Mouse (Mus musculus) heart, embryonic 13.5 days (tissue): Measurements from ENCODE around the gene Npff. TPM values are rescaled to one million over a fixed set of nuclear protein-coding genes. Genes with fewer than 3 reads are reported as not detected.

Experiments
- ATAC-seq: fragments of 200-750 bp; cut with Nextera tagmentation; 2 replicates; pipeline ENCODE4 v1.8.0; 2017; ENCODE audit warnings: moderate TSS enrichment; ENCODE audit not compliant: insufficient number of reproducible peaks, low FRiP score, low TSS enrichment; ENCODE audit errors: extremely low read depth
- H3K27ac ChIP-seq: fragments of 300-500 bp; sonication (generic); replicated peaks from 2 replicates; pipeline ENCODE4 v1.5.1; 2015; ENCODE audit warnings: moderate library complexity, mild to moderate bottlenecking, inconsistent platforms
- H3K27me3 ChIP-seq: fragments of 300-500 bp; sonication (generic); replicated peaks from 2 replicates; pipeline ENCODE4 v1.6.1; 2015; ENCODE audit warnings: mild to moderate bottlenecking, inconsistent platforms
- H3K36me3 ChIP-seq: fragments of 300-500 bp; sonication (generic); 2 replicates; pipeline ENCODE4 v1.6.1; 2015; ENCODE audit warnings: mild to moderate bottlenecking, inconsistent platforms
- H3K4me1 ChIP-seq: fragments of 300-500 bp; sonication (generic); 2 replicates; pipeline ENCODE4 v1.6.1; 2015; ENCODE audit warnings: inconsistent platforms
- H3K4me2 ChIP-seq: fragments of 300-500 bp; sonication (generic); 2 replicates; pipeline ENCODE4 v1.6.1; 2015; ENCODE audit warnings: inconsistent platforms, mild to moderate bottlenecking, moderate library complexity
- H3K4me3 ChIP-seq: fragments of 300-500 bp; sonication (generic); 2 replicates; pipeline ENCODE4 v1.5.1; 2015; ENCODE audit warnings: moderate library complexity, mild to moderate bottlenecking, inconsistent platforms
- H3K9ac ChIP-seq: fragments of 300-500 bp; sonication (generic); 2 replicates; pipeline ENCODE4 v1.6.1; 2015; ENCODE audit warnings: inconsistent platforms, mild to moderate bottlenecking, moderate library complexity
- H3K9me3 ChIP-seq: fragments of 300-500 bp; sonication (generic); 2 replicates; pipeline ENCODE4 v1.6.1; 2016; ENCODE audit warnings: inconsistent platforms
- WGBS: fragments of 180-500 bp; shearing (Covaris S2); methylation state at CpG from one replicate; pipeline ENCODE4 v1.1.7; 2015; ENCODE audit warnings: mixed read lengths; 5-methylcytosine and 5-hydroxymethylcytosine counted together
- polyA plus RNA-seq: library from polyadenylated mRNA; unstranded; fragments of >200 nt; fragmentation: Nextera tagmentation; extraction: Ambion mirVana; gene quantifications from 2 replicates; pipeline ENCODE4 v1.2.1, GENCODE M21; 2015

Gene Npff
- polyA plus RNA-seq, 1 experiment from 2014 or later = 1.0 TPM

GRCm38 (mm10) chr15:102512010-102512409 is 12.7 kb downstream of the Npff start:
- Histone ChIP-seq H3K4me1 (peaks cover 48% of the 10 kb centered on the region), H3K4me2 (0 out of 2 replicates have a peak overlapping the region, but pooled peaks have one; percentile 79), H3K27me3 (no peaks in the 10 kb centered on the region), H3K36me3 (peaks cover 6% of the 10 kb centered on the region; the same call in 1 of the 2 replicates), H3K4me3 (no peak overlapping the region), H3K27ac (no peak overlapping the region), H3K9ac (peak overlapping the region; percentile 82), H3K9me3 (no peaks in the 10 kb centered on the region)
- ATAC-seq = no peak
- 41% methylated on average over 5 of the region's 5 CpGs for WGBS

GRCm38 (mm10) chr15:102511285-102511833 is 13.4 kb downstream of the Npff start:
- Histone ChIP-seq H3K27ac (peak overlapping the region; percentile 79), H3K4me2 (peak overlapping the region; percentile 79), H3K4me3 (peak overlapping the region; percentile 62), H3K9ac (peak overlapping the region; percentile 82), H3K9me3 (no peaks in the 10 kb centered on the region), H3K4me1 (peaks cover 47% of the 10 kb centered on the region), H3K27me3 (no peaks in the 10 kb centered on the region), H3K36me3 (peaks cover 6% of the 10 kb centered on the region; the same call in 1 of the 2 replicates)
- ATAC-seq = no peak
- WGBS = 17% methylated on average over 6 of the region's 6 CpGs

GRCm38 (mm10) chr15:102510590-102511284 is 14.0 kb downstream of the Npff start:
- peak overlapping the region; percentile 62 for H3K4me3 ChIP-seq

GRCm38 (mm10) chr15:102510110-102510509 is 14.6 kb downstream of the Npff start:
- no peaks in the 10 kb centered on the region for H3K9me3 ChIP-seq
- WGBS = 5% methylated on average over 9 of the region's 9 CpGs
- peaks cover 47% of the 10 kb centered on the region for H3K4me1 ChIP-seq
- peak overlapping the region; percentile 82 for H3K9ac ChIP-seq
- no peak for ATAC-seq
- peaks cover 9% of the 10 kb centered on the region for H3K36me3 ChIP-seq
- H3K4me3 ChIP-seq = peak overlapping the region; percentile 62
- no peaks in the 10 kb centered on the region for H3K27me3 ChIP-seq
- peak overlapping the region; percentile 79 for H3K4me2 ChIP-seq
- H3K27ac ChIP-seq = peak overlapping the region; percentile 79

More at GRCm38 (mm10) chr15:102510590-102511284, 14.0 kb downstream of the Npff start:
- ATAC-seq = peak; percentile 95
- H3K4me2 ChIP-seq = peak overlapping the region; percentile 79
- H3K36me3 ChIP-seq = peaks cover 6% of the 10 kb centered on the region; the same call in 1 of the 2 replicates
- H3K9ac ChIP-seq = peak overlapping the region; percentile 82
- peaks cover 47% of the 10 kb centered on the region for H3K4me1 ChIP-seq
- 3% methylated on average over 34 of the region's 34 CpGs for WGBS
- no peaks in the 10 kb centered on the region for H3K27me3 ChIP-seq
- peak overlapping the region; percentile 79 for H3K27ac ChIP-seq
- H3K9me3 ChIP-seq = no peaks in the 10 kb centered on the region

- WGBS = 80% methylated on average over 3 of the region's 3 CpGs
- Histone ChIP-seq H3K27me3 (no peaks in the 10 kb centered on the region), H3K9ac (no peak overlapping the region), H3K36me3 (peaks cover 26% of the 10 kb centered on the region), H3K4me3 (no peak overlapping the region), H3K27ac (no peak overlapping the region), H3K4me1 (peaks cover 50% of the 10 kb centered on the region), H3K9me3 (no peaks in the 10 kb centered on the region), H3K4me2 (no peak overlapping the region)
- no peak for ATAC-seq
These were observed 16.4 kb downstream of the Npff start for GRCm38 (mm10) chr15:102508336-102508735.

GRCm38 (mm10) chr15:102507561-102507960 is 17.2 kb downstream of the Npff start:
- no peaks in the 10 kb centered on the region for H3K27me3 ChIP-seq
- H3K4me3 ChIP-seq = no peak overlapping the region
- H3K36me3 ChIP-seq = peaks cover 34% of the 10 kb centered on the region
- no peak overlapping the region for H3K9ac ChIP-seq
- peaks cover 48% of the 10 kb centered on the region for H3K4me1 ChIP-seq
- no peak overlapping the region for H3K4me2 ChIP-seq
- H3K27ac ChIP-seq = no peak overlapping the region
- no peaks in the 10 kb centered on the region for H3K9me3 ChIP-seq
- ATAC-seq = no peak

- no peak overlapping the region for H3K4me3 ChIP-seq
- H3K36me3 ChIP-seq = peaks cover 41% of the 10 kb centered on the region
- no peaks in the 10 kb centered on the region for H3K9me3 ChIP-seq
- no peak for ATAC-seq
- H3K4me2 ChIP-seq = no peak overlapping the region
- H3K4me1 ChIP-seq = peaks cover 41% of the 10 kb centered on the region
- no peaks in the 10 kb centered on the region for H3K27me3 ChIP-seq
- H3K9ac ChIP-seq = no peak overlapping the region
- H3K27ac ChIP-seq = no peak overlapping the region; the same call in 1 of the 2 replicates
- WGBS = 90% methylated on average over 1 of the region's 1 CpGs
These were observed 17.9 kb downstream of the Npff start for GRCm38 (mm10) chr15:102506864-102507263.

- Histone ChIP-seq H3K9me3 (no peaks in the 10 kb centered on the region), H3K27me3 (no peaks in the 10 kb centered on the region), H3K4me3 (no peak overlapping the region), H3K36me3 (peaks cover 45% of the 10 kb centered on the region), H3K4me2 (no peak overlapping the region), H3K4me1 (peaks cover 37% of the 10 kb centered on the region), H3K27ac (no peak overlapping the region; the same call in 1 of the 2 replicates), H3K9ac (no peak overlapping the region)
- no peak for ATAC-seq
- 43% methylated on average over 2 of the region's 2 CpGs for WGBS
These were observed 18.3 kb downstream of the Npff start for GRCm38 (mm10) chr15:102506464-102506830.

- no peak for ATAC-seq
- Histone ChIP-seq H3K27ac (peak overlapping the region; percentile 48; the same call in 1 of the 2 replicates), H3K9ac (no peak overlapping the region), H3K27me3 (no peaks in the 10 kb centered on the region), H3K4me2 (no peak overlapping the region), H3K4me1 (peaks cover 32% of the 10 kb centered on the region), H3K9me3 (no peaks in the 10 kb centered on the region), H3K36me3 (peaks cover 50% of the 10 kb centered on the region), H3K4me3 (no peak overlapping the region)
- WGBS = 68% methylated on average over 9 of the region's 9 CpGs
These were observed 18.8 kb downstream of the Npff start for GRCm38 (mm10) chr15:102505770-102506463.

- H3K36me3 ChIP-seq = peaks cover 57% of the 10 kb centered on the region
- no peak overlapping the region for H3K4me2 ChIP-seq
- ATAC-seq = no peak
- no peak overlapping the region for H3K9ac ChIP-seq
- WGBS = 65% methylated on average over 12 of the region's 12 CpGs
- no peak overlapping the region for H3K4me3 ChIP-seq
- H3K27me3 ChIP-seq = no peaks in the 10 kb centered on the region
- peaks cover 30% of the 10 kb centered on the region for H3K4me1 ChIP-seq
- H3K27ac ChIP-seq = 0 out of 2 replicates have a peak overlapping the region, but pooled peaks have one; percentile 48
- H3K9me3 ChIP-seq = no peaks in the 10 kb centered on the region
These were observed 19.5 kb downstream of the Npff start for GRCm38 (mm10) chr15:102505073-102505769.
